Mouse (Mus musculus): Measurements from ENCODE around the gene Cdc6.

The Cdc6 gene

GRCm38 (mm10) chr11:98960313-98960906 lies 52.8 kb downstream of the Cdc6 start:
- no peak for DNase-seq (ENCODE audit: low read depth, low spot score)

GRCm38 (mm10) chr11:98961051-98961592 lies 53.5 kb downstream of the Cdc6 start:
- peak; percentile 63 for DNase-seq (ENCODE audit: low read depth, low spot score)

GRCm38 (mm10) chr11:98961766-98962165 lies 54.2 kb downstream of the Cdc6 start:
- no peak for DNase-seq (ENCODE audit: low read depth, low spot score)

GRCm38 (mm10) chr11:98962421-98963095 lies 55.0 kb downstream of the Cdc6 start:
- DNase-seq (ENCODE audit: low read depth, low spot score): peak; percentile 63

GRCm38 (mm10) chr11:98963191-98964021 lies 55.8 kb downstream of the Cdc6 start:
- DNase-seq (ENCODE audit: low read depth, low spot score): peak; percentile 91

- no peak for DNase-seq (ENCODE audit: low read depth, low spot score)
Observed at GRCm38 (mm10) chr11:98964201-98964615, 56.6 kb downstream of the Cdc6 start.

- DNase-seq (ENCODE audit: low read depth, low spot score): peak; percentile 90
Observed at GRCm38 (mm10) chr11:98964616-98965415, 57.2 kb downstream of the Cdc6 start.

- no peak for DNase-seq (ENCODE audit: low read depth, low spot score)
Observed at GRCm38 (mm10) chr11:98965416-98966077, 57.9 kb downstream of the Cdc6 start.

GRCm38 (mm10) chr11:98966499-98967141 lies 59.0 kb downstream of the Cdc6 start:
- DNase-seq (ENCODE audit: low read depth, low spot score): peak; percentile 51

- no peak for DNase-seq (ENCODE audit: low read depth, low spot score)
Observed at GRCm38 (mm10) chr11:98968079-98968478, 60.5 kb downstream of the Cdc6 start.

- DNase-seq (ENCODE audit: low read depth, low spot score): no peak
Observed at GRCm38 (mm10) chr11:98968716-98969495, 61.3 kb downstream of the Cdc6 start.

GRCm38 (mm10) chr11:98969496-98969927 lies 61.9 kb downstream of the Cdc6 start:
- DNase-seq (ENCODE audit: low read depth, low spot score): no peak

- DNase-seq (ENCODE audit: low read depth, low spot score): no peak
Observed at GRCm38 (mm10) chr11:98970191-98970925, 62.8 kb downstream of the Cdc6 start.

- no peak for DNase-seq (ENCODE audit: low read depth, low spot score)
Observed at GRCm38 (mm10) chr11:98971316-98972031, 63.9 kb downstream of the Cdc6 start.

GRCm38 (mm10) chr11:98972215-98972614 lies 64.6 kb downstream of the Cdc6 start:
- DNase-seq (ENCODE audit: low read depth, low spot score): peak; percentile 84

GRCm38 (mm10) chr11:98972801-98973360 lies 65.3 kb downstream of the Cdc6 start:
- no peak for DNase-seq (ENCODE audit: low read depth, low spot score)

Measured in R1 (cell line).